Mouse (Mus musculus) liver, adult 2 months (tissue): ENCODE data around the gene Gm26558. TPM values are rescaled to one million over a fixed set of nuclear protein-coding genes. Genes with fewer than 3 reads are reported as not detected.

ENCODE experiments used
- DNase-seq: peaks from one replicate; pipeline ENCODE4 v3.0.0-alpha.2; 2011; ENCODE audit warnings: low read depth, low spot score; ENCODE audit errors: extremely low read depth
- H3K27ac ChIP-seq: fragments of 200-500 bp; replicated peaks from 2 replicates; pipeline ENCODE4 v1.5.1; 2012; ENCODE audit warnings: low read depth, mild to moderate bottlenecking, control low read depth, inconsistent platforms, low read length; ENCODE audit not compliant: insufficient read depth
- H3K27me3 ChIP-seq: fragments of 200-500 bp; 2 replicates; pipeline ENCODE4 v1.6.1; 2012; ENCODE audit warnings: mild to moderate bottlenecking, moderate library complexity, low read length, inconsistent platforms; ENCODE audit not compliant: control insufficient read depth, insufficient read depth
- H3K36me3 ChIP-seq: fragments of 200-500 bp; 2 replicates; pipeline ENCODE4 v1.6.1; 2012; ENCODE audit warnings: low read length, inconsistent platforms; ENCODE audit not compliant: control insufficient read depth, insufficient read depth
- H3K4me1 ChIP-seq: fragments of 200-500 bp; 2 replicates; pipeline ENCODE4 v1.6.1; 2011; ENCODE audit warnings: low read length; ENCODE audit not compliant: control insufficient read depth, insufficient read depth
- H3K4me3 ChIP-seq: fragments of 200-500 bp; 2 replicates; pipeline ENCODE4 v1.5.1; 2011; ENCODE audit warnings: low read depth, mild to moderate bottlenecking, control low read depth, low read length, moderate library complexity; ENCODE audit not compliant: insufficient read depth
- H3K79me2 ChIP-seq: fragments of 200-500 bp; 2 replicates; pipeline ENCODE4 v1.6.1; 2012; ENCODE audit warnings: inconsistent platforms, mild to moderate bottlenecking, low read length, moderate library complexity; ENCODE audit not compliant: control insufficient read depth, insufficient read depth
- H3K9ac ChIP-seq: fragments of 200-500 bp; 2 replicates; pipeline ENCODE4 v1.6.1; 2012; ENCODE audit warnings: low read depth, mild to moderate bottlenecking, control low read depth, inconsistent platforms, low read length
- CTCF ChIP-seq: fragments of 200-500 bp; IDR thresholded peaks from 2 replicates; pipeline ENCODE4 v1.5.1; 2011; ENCODE audit warnings: low read depth, low read length, control low read depth
- POLR2A ChIP-seq: fragments of 200-500 bp; IDR thresholded peaks from 2 replicates; pipeline ENCODE4 v1.6.1; 2011; ENCODE audit warnings: low read length, control low read depth; ENCODE audit not compliant: insufficient read depth; ENCODE audit errors: extremely low read depth
- WGBS: fragments of 180-500 bp; shearing (Covaris S2); methylation state at CpG from one replicate; pipeline ENCODE4 v1.1.7; 2018; 5-methylcytosine and 5-hydroxymethylcytosine counted together
- polyA plus RNA-seq: library from polyadenylated mRNA; depleted of rRNA; stranded (reverse); fragments of >200 nt; gene quantifications from 2 replicates; pipeline ENCODE4 v1.2.3, GENCODE M21; 2012
- total RNA-seq: library from RNA; depleted of rRNA; stranded (reverse); fragments of >200 nt; gene quantifications from 2 replicates; pipeline ENCODE4 v1.2.3, GENCODE M21; 2014

Gm26558 gene
- total and polyA plus RNA-seq, 2 experiments, result 0.45 to 0.55 TPM

DNA sequence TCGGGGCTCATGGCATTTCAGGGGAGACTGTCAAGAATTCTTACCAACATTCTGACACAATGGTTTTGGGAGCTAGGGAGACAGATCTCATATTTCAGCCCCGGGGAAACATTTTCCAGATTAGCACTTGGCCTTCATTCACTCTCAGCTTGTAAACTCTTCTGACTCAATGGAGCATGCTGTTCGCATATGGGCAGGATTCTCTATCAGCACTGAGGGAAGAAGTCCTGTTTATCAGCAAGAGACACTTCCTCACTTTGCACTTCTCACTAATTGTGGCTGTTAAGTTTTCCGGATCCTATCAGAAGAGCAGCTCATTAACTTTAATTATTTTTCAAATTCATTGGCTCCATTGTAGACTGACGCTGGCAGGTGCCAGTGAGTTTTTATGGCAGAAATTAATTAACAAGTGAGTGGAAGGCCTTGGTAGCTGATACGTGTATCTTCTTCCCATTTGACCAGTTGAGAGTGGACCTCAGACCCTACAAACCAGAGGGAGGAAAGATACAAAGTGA, 16.6 kb downstream of the Gm26558 start:
- no peak for DNase-seq

DNA sequence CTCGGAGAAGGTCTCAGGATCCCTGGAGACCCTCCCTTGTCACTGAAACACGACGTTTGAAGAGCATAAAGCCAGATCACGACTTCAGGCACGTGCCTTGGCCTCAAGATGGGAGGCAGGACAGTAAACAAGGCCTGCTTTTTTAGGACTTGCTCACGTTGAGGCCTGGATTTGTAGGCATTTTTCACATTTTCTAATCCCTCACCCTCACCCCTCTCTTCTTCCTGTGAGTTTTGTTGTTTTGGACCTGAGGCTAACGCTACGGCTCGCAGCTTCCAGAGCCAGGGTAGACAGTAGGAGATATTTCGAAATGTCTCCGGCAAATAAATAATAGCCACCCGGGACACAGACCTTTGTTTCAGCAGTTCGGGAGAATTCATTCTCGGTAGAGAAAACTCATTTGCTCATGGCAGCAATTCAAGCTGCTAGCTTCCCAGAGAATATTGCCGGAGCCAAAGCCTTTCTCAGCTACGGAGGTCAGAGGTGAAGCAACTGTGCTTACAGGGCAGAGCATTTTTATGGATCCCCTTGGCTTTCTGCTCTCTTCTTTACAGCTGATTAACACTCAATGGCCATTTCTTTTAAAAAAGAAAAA, 18.8 kb downstream of the Gm26558 start:
- Histone ChIP-seq H3K27ac (peak overlapping the region; percentile 70), H3K4me3 (no peak overlapping the region), H3K36me3 (no peaks in the 10 kb centered on the region), H3K9ac (peak overlapping the region; percentile 4; the same call in 1 of the 2 replicates), H3K27me3 (no peaks in the 10 kb centered on the region), H3K4me1 (peaks cover 9% of the 10 kb centered on the region), H3K79me2 (no peaks in the 10 kb centered on the region)
- no peak for TF ChIP-seq CTCF
- no peak for TF ChIP-seq POLR2A
- peak; percentile 97 for DNase-seq
- WGBS, result 18% methylated on average over 16 of the region's 16 CpGs

More for the DNA sequence above, 16.6 kb downstream of the Gm26558 start:
- WGBS, result 84% methylated on average over 6 of the region's 6 CpGs
- H3K4me1 ChIP-seq, result peaks cover 11% of the 10 kb centered on the region
- TF ChIP-seq POLR2A (no peak), CTCF (no peak)
- H3K9ac ChIP-seq, result no peak overlapping the region
- H3K27ac ChIP-seq, result no peak overlapping the region
- no peak overlapping the region for H3K4me3 ChIP-seq
- H3K79me2 ChIP-seq, result no peaks in the 10 kb centered on the region
- no peaks in the 10 kb centered on the region for H3K36me3 ChIP-seq
- H3K27me3 ChIP-seq, result no peaks in the 10 kb centered on the region

DNA sequence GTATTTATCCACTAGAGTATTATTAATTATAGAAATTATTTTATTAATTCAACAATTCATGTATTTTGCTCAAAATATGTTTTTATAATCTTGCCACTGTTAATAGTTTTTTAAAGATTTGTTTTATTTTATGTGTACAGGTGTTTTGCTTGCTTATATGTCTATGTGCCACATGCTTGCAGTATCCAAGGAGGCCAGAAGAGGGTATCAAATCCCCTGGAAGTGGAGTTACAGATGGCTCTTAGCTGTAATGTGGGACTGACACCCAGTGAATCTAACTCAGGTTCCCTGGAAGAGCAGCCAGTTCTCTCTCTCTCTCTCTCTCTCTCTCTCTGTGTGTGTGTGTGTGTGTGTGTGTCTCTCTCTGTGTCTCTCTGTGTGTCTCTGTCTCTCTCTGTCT, 20.9 kb downstream of the Gm26558 start:
- no peak overlapping the region for H3K27ac ChIP-seq
- H3K27me3 ChIP-seq, result no peaks in the 10 kb centered on the region
- no peaks in the 10 kb centered on the region for H3K79me2 ChIP-seq
- no peak overlapping the region for H3K4me3 ChIP-seq
- peaks cover 11% of the 10 kb centered on the region for H3K4me1 ChIP-seq
- TF ChIP-seq POLR2A (no peak), CTCF (peak; percentile 39)
- peak; percentile 52 for DNase-seq
- no peaks in the 10 kb centered on the region for H3K36me3 ChIP-seq
- H3K9ac ChIP-seq, result no peak overlapping the region

DNA sequence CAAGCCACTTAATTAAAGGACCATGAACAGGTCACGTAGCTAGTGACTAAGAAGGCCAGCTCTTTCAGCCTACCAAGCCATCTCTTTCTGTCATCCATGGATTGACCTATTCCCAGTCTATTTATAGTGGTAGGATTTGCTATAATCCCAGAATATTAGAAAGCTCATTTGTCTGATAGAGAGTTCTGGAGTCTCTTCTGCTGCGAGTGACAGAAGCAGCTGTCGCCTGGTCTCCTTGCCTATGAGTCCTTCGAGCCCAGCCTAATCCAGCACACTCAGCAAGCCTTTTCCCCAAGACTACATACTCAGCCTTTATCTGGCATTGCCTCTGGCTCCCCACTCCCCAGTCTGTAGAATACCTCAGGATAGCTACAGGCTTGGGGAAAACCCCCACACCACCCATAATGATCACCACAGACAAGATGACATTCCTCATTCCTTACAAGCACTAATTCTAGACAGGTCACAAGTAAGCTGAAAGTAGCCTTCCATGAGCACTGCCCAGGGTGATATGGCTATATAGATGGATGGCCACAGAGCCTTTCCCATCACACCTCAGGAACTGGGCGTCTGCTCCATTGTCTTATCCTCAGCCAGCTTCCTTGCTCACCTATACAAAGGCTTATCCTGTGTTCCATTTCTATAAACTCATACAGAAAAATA, 27.7 kb downstream of the Gm26558 start:
- Histone ChIP-seq H3K79me2 (no peaks in the 10 kb centered on the region), H3K27me3 (no peaks in the 10 kb centered on the region), H3K36me3 (no peaks in the 10 kb centered on the region), H3K9ac (no peak overlapping the region), H3K4me1 (peaks cover 8% of the 10 kb centered on the region), H3K27ac (no peak overlapping the region), H3K4me3 (no peak overlapping the region)
- DNase-seq, result no peak
- TF ChIP-seq POLR2A (no peak), CTCF (no peak)
- WGBS, result 90% methylated on average over 5 of the region's 5 CpGs

DNA sequence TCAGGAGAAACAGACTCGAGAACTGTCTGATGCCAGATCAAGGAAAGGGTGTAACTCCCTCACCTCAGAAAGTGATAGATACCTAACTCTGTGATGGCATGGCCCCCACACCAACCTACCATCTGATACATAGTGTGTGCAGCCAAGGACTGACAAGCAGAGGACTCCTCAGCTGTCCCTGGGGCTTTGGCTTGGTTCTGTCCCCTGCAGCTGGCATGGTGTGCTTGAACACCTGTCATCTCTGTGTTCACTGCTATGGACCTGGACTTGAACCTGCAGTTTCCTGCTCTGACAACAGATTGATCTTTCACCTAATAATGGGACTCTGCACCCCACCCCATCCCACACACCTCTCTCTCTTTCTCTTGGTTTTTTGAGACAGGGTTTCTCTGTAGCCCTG, 29.5 kb downstream of the Gm26558 start:
- Histone ChIP-seq H3K36me3 (no peaks in the 10 kb centered on the region), H3K4me1 (peaks cover 2% of the 10 kb centered on the region), H3K27ac (no peak overlapping the region), H3K27me3 (no peaks in the 10 kb centered on the region), H3K4me3 (no peak overlapping the region), H3K79me2 (no peaks in the 10 kb centered on the region), H3K9ac (no peak overlapping the region)
- TF ChIP-seq CTCF (no peak), POLR2A (no peak)
- DNase-seq, result no peak
- WGBS, result 89% methylated on average over 1 of the region's 1 CpGs

DNA sequence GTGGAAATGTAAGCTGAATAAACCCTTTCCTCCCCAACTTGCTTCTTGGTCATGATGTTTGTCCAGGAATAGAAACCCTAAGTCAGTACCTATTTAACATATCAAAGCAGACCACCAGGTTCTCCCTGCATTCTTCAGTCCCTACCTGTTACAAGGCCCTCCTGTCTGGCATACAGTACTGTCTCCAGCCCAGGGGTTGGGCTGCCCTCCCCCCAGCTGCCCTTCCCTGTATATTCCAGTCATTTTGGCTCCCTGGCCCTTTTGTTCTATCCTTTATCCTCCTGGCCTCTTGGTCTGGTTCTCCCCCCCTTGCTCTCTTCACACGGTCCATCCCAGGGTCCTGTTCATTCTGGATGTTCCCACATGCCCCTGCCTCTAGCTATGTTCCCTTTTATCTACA, 30.6 kb downstream of the Gm26558 start:
- Histone ChIP-seq H3K36me3 (no peaks in the 10 kb centered on the region), H3K27ac (no peak overlapping the region), H3K4me1 (no peaks in the 10 kb centered on the region), H3K4me3 (no peak overlapping the region), H3K27me3 (no peaks in the 10 kb centered on the region), H3K9ac (no peak overlapping the region), H3K79me2 (no peaks in the 10 kb centered on the region)
- no peak for DNase-seq
- no peak for TF ChIP-seq POLR2A
- TF ChIP-seq CTCF, result no peak
- 94% methylated on average over 1 of the region's 1 CpGs for WGBS
